Mouse (Mus musculus) kidney, embryonic 16.5 days (tissue): ENCODE measurements around the gene Fgfr2. TPM values are rescaled to one million over a fixed set of nuclear protein-coding genes. Genes with fewer than 3 reads are reported as not detected.

Experiments used
- ATAC-seq: fragments of 200-750 bp; cut with Nextera tagmentation; 2 replicates; pipeline ENCODE4 v1.8.0; 2017; ENCODE audit warnings: moderate TSS enrichment; ENCODE audit not compliant: low FRiP score, low TSS enrichment
- H3K27ac ChIP-seq: fragments of 300-500 bp; sonication (generic); 2 replicates; pipeline ENCODE4 v1.5.1; 2014; ENCODE audit warnings: low read length
- H3K27me3 ChIP-seq: fragments of 300-500 bp; sonication (generic); 2 replicates; pipeline ENCODE4 v1.6.1; 2014; ENCODE audit warnings: low read length, control low read depth, mixed read lengths; ENCODE audit not compliant: insufficient read depth
- H3K36me3 ChIP-seq: fragments of 300-500 bp; sonication (generic); 2 replicates; pipeline ENCODE4 v1.6.1; 2014; ENCODE audit warnings: low read length, control low read depth, mixed read lengths; ENCODE audit not compliant: insufficient read depth
- H3K4me1 ChIP-seq: fragments of 300-500 bp; sonication (generic); 2 replicates; pipeline ENCODE4 v1.6.1; 2014; ENCODE audit warnings: low read length, control low read depth, mixed read lengths; ENCODE audit not compliant: insufficient read depth
- H3K4me2 ChIP-seq: fragments of 300-500 bp; sonication (generic); replicated peaks from 2 replicates; pipeline ENCODE4 v1.6.1; 2014; ENCODE audit warnings: low read depth, low read length
- H3K4me3 ChIP-seq: fragments of 300-500 bp; sonication (generic); 2 replicates; pipeline ENCODE4 v1.5.1; 2014; ENCODE audit warnings: mild to moderate bottlenecking, low read length
- H3K9ac ChIP-seq: fragments of 300-500 bp; sonication (generic); replicated peaks from 2 replicates; pipeline ENCODE4 v1.6.1; 2014; ENCODE audit warnings: low read length
- H3K9me3 ChIP-seq: fragments of 300-500 bp; sonication (generic); 2 replicates; pipeline ENCODE4 v1.6.1; 2016; ENCODE audit warnings: low read length, control low read depth
- WGBS: fragments of 180-500 bp; shearing (Covaris S2); extraction: QIAGEN DNeasy Blood & Tissue Kit; methylation state at CpG from one replicate; pipeline ENCODE4 v1.1.7; 2014; 5-methylcytosine and 5-hydroxymethylcytosine counted together
- polyA plus RNA-seq: library from polyadenylated mRNA; unstranded; fragments of >200 nt; fragmentation: Nextera tagmentation; extraction: Ambion mirVana; gene quantifications from 2 replicates; pipeline ENCODE4 v1.2.1, GENCODE M21; 2015

Gene Fgfr2
- polyA plus RNA-seq, 1 experiment from 2014 or later = 118 TPM

GRCm38 (mm10) chr7:133054486-133054885, 68.7 kb downstream of the Fgfr2 start:
- no peak for ATAC-seq
- no peak overlapping the region for H3K4me2 ChIP-seq
- H3K9me3 ChIP-seq = no peaks in the 10 kb centered on the region
- H3K27me3 ChIP-seq = no peaks in the 10 kb centered on the region
- H3K36me3 ChIP-seq = peaks cover 32% of the 10 kb centered on the region
- no peak overlapping the region for H3K4me3 ChIP-seq
- WGBS = 89% methylated on average over 5 of the region's 5 CpGs
- H3K27ac ChIP-seq = 0 out of 2 replicates have a peak overlapping the region, but pooled peaks have one; percentile 80
- H3K4me1 ChIP-seq = peaks cover 67% of the 10 kb centered on the region
- H3K9ac ChIP-seq = no peak overlapping the region

- Histone ChIP-seq H3K36me3 (peaks cover 30% of the 10 kb centered on the region), H3K27ac (peak overlapping the region; percentile 80; the same call in 1 of the 2 replicates), H3K9ac (no peak overlapping the region), H3K4me3 (no peak overlapping the region), H3K4me1 (peaks cover 66% of the 10 kb centered on the region), H3K9me3 (no peaks in the 10 kb centered on the region), H3K4me2 (0 out of 2 replicates have a peak overlapping the region, but pooled peaks have one; percentile 15), H3K27me3 (no peaks in the 10 kb centered on the region)
- WGBS = 72% methylated on average over 9 of the region's 9 CpGs
- ATAC-seq = peak; percentile 40; the same call in 1 of the 2 replicates
Measured at GRCm38 (mm10) chr7:133053757-133054156, 69.4 kb downstream of the Fgfr2 start.

- ATAC-seq = no peak; the same call in 1 of the 2 replicates
- H3K4me2 ChIP-seq = no peak overlapping the region
- 59% methylated on average over 8 of the region's 8 CpGs for WGBS
Measured at GRCm38 (mm10) chr7:133052819-133053218, 70.3 kb downstream of the Fgfr2 start.

GRCm38 (mm10) chr7:133050681-133051080, 72.5 kb downstream of the Fgfr2 start:
- ATAC-seq = peak; percentile 39; the same call in 1 of the 2 replicates
- H3K27me3 ChIP-seq = no peaks in the 10 kb centered on the region
- peak overlapping the region; percentile 77 for H3K27ac ChIP-seq
- WGBS = 53% methylated on average over 6 of the region's 6 CpGs
- no peak overlapping the region for H3K9ac ChIP-seq
- H3K4me2 ChIP-seq = no peak overlapping the region
- H3K4me1 ChIP-seq = peaks cover 74% of the 10 kb centered on the region
- no peak overlapping the region for H3K4me3 ChIP-seq
- peaks cover 22% of the 10 kb centered on the region for H3K36me3 ChIP-seq
- H3K9me3 ChIP-seq = no peaks in the 10 kb centered on the region

More at GRCm38 (mm10) chr7:133052819-133053218, 70.3 kb downstream of the Fgfr2 start:
- Histone ChIP-seq H3K9ac (no peak overlapping the region), H3K27me3 (no peaks in the 10 kb centered on the region), H3K36me3 (peaks cover 29% of the 10 kb centered on the region), H3K4me3 (no peak overlapping the region), H3K4me1 (peaks cover 71% of the 10 kb centered on the region), H3K9me3 (no peaks in the 10 kb centered on the region), H3K27ac (peak overlapping the region; percentile 80)

GRCm38 (mm10) chr7:133048085-133048630, 75.0 kb downstream of the Fgfr2 start:
- H3K4me2 ChIP-seq = no peak overlapping the region
- ATAC-seq = no peak
- no peaks in the 10 kb centered on the region for H3K27me3 ChIP-seq
- peaks cover 79% of the 10 kb centered on the region for H3K4me1 ChIP-seq
- no peak overlapping the region for H3K4me3 ChIP-seq
- H3K27ac ChIP-seq = no peak overlapping the region
- 64% methylated on average over 3 of the region's 3 CpGs for WGBS
- peaks cover 9% of the 10 kb centered on the region; the same call in 1 of the 2 replicates for H3K36me3 ChIP-seq
- H3K9me3 ChIP-seq = no peaks in the 10 kb centered on the region
- H3K9ac ChIP-seq = no peak overlapping the region

- Histone ChIP-seq H3K4me3 (no peak overlapping the region), H3K27me3 (no peaks in the 10 kb centered on the region), H3K27ac (no peak overlapping the region), H3K9ac (no peak overlapping the region), H3K4me2 (no peak overlapping the region), H3K4me1 (peaks cover 80% of the 10 kb centered on the region), H3K36me3 (peaks cover 6% of the 10 kb centered on the region; the same call in 1 of the 2 replicates), H3K9me3 (no peaks in the 10 kb centered on the region)
- 80% methylated on average over 4 of the region's 4 CpGs for WGBS
- ATAC-seq = no peak
Measured at GRCm38 (mm10) chr7:133047287-133047686, 75.9 kb downstream of the Fgfr2 start.

GRCm38 (mm10) chr7:133044721-133045120, 78.4 kb downstream of the Fgfr2 start:
- whole genome bisulfite sequencing = 17% methylated on average over 4 of the region's 4 CpGs
- no peaks in the 10 kb centered on the region for H3K27me3 ChIP-seq
- ATAC-seq = no peak
- peak overlapping the region; percentile 55; the same call in 1 of the 2 replicates for H3K27ac ChIP-seq
- no peaks in the 10 kb centered on the region for H3K9me3 ChIP-seq
- H3K4me2 ChIP-seq = no peak overlapping the region
- H3K9ac ChIP-seq = no peak overlapping the region
- H3K4me3 ChIP-seq = no peak overlapping the region
- peaks cover 83% of the 10 kb centered on the region for H3K4me1 ChIP-seq
- no peaks in the 10 kb centered on the region for H3K36me3 ChIP-seq

- H3K4me3 ChIP-seq = no peak overlapping the region
- ATAC-seq = 0 out of 2 replicates have a peak, but pooled peaks have one; percentile 46
- no peaks in the 10 kb centered on the region for H3K27me3 ChIP-seq
- H3K27ac ChIP-seq = peak overlapping the region; percentile 73
- H3K9ac ChIP-seq = no peak overlapping the region
- WGBS = 49% methylated on average over 3 of the region's 3 CpGs
- no peaks in the 10 kb centered on the region for H3K9me3 ChIP-seq
- H3K4me2 ChIP-seq = no peak overlapping the region
- H3K4me1 ChIP-seq = peaks cover 75% of the 10 kb centered on the region
- H3K36me3 ChIP-seq = no peaks in the 10 kb centered on the region
Measured at GRCm38 (mm10) chr7:133041784-133042183, 81.4 kb downstream of the Fgfr2 start.

GRCm38 (mm10) chr7:133040688-133041345, 82.3 kb downstream of the Fgfr2 start:
- Histone ChIP-seq H3K9me3 (no peaks in the 10 kb centered on the region), H3K27ac (peak overlapping the region; percentile 73), H3K4me2 (no peak overlapping the region), H3K9ac (no peak overlapping the region; the same call in 1 of the 2 replicates), H3K4me1 (peaks cover 74% of the 10 kb centered on the region), H3K27me3 (no peaks in the 10 kb centered on the region), H3K4me3 (no peak overlapping the region), H3K36me3 (no peaks in the 10 kb centered on the region)
- 59% methylated on average over 3 of the region's 3 CpGs for WGBS
- ATAC-seq = no peak
